Mouse (Mus musculus): ENCODE measurements around the gene Acmsd.

DNA sequence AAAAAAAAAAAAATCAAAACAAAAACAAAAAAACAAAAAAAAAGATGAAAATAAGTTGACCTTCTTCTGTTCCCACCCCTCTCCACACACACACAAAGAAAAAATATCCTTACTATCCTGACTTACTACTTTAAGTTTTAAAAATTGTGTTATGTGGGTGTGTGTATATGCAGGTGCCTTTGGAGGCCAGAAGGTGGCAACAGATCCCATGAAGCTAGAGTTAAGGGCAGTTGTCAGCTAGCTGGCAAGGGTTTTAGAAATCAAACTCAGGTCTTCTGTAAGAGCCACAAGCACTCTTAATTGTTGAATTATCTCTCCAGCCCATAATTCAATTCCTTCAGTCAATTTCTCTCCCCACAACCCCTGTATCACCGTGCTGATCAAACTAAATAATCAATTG lies 27.0 kb upstream of the Acmsd start:
- peak; percentile 54 for TF ChIP-seq CTCF (IDR thresholded peaks at IDR 0.05)
- TF ChIP-seq EP300 (IDR thresholded peaks at IDR 0.05), result no peak

All from lung, postnatal 0 days (tissue).